Mouse (Mus musculus): ENCODE data around the gene Gm13694. TPM values are rescaled to one million over a fixed set of nuclear protein-coding genes. Genes with fewer than 3 reads are reported as not detected.

Gene Gm13694
- polyA plus RNA-seq, 1 experiment from 2014 or later: not detected

DNA sequence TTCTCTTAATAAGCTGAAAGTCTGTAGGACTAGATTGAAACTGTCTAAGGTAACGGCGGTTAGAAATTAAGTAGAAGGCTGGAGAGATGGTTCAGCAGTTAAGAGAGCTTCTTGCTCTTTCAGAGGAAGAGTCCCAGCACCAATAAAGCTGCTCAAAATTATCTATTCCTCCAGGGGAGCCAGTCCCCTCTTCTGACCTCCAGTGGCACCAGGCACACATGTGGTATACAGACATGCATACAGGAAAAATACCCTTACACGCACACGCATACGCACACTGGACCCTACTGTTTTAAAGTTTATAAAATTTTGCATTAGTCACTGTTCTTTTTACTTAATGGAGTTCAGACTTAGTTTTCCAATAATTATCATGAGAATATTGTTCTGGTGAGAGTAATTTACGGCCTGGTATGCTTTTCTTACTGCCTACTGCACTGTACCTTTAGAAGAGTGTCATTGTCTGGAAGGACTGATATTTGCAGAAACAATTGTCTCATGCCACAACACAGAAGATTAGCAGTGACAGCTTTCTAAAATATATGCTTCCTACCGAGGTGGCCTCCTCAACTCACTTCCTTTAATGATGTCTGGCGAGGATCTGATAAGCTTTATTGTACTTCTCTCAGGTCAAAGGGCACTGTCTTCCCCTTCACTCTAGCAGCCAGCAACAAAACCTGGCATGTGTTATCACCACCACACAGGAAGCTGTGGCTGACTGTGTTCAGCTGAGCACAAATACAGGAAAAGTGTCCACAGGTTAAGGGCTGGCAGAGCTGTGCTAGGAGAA lies 41.0 kb downstream of the Gm13694 start:
- Histone ChIP-seq H3K27ac (ENCODE audit: low read depth, low read length) (no peak overlapping the region), H3K4me2 (ENCODE audit: low read depth, low read length, severe bottlenecking) (no peak overlapping the region), H3K9ac (ENCODE audit: low read length) (no peak overlapping the region), H3K27me3 (ENCODE audit: control insufficient read depth, insufficient read depth, low read length) (no peaks in the 10 kb centered on the region), H3K4me3 (ENCODE audit: low read depth, low read length) (no peak overlapping the region), H3K36me3 (ENCODE audit: control insufficient read depth, insufficient read depth, low read length) (no peaks in the 10 kb centered on the region), H3K4me1 (replicated peaks; ENCODE audit: control insufficient read depth, insufficient read depth, low read length) (no peaks in the 10 kb centered on the region), H3K9me3 (ENCODE audit: control insufficient read depth, low read length) (no peaks in the 10 kb centered on the region)
- DNase-seq (ENCODE audit: low spot score) (no peak), ATAC-seq (replicated peaks; ENCODE audit: low FRiP score) (no peak)
- WGBS: 81% methylated on average over 8 of the region's 8 CpGs

DNA sequence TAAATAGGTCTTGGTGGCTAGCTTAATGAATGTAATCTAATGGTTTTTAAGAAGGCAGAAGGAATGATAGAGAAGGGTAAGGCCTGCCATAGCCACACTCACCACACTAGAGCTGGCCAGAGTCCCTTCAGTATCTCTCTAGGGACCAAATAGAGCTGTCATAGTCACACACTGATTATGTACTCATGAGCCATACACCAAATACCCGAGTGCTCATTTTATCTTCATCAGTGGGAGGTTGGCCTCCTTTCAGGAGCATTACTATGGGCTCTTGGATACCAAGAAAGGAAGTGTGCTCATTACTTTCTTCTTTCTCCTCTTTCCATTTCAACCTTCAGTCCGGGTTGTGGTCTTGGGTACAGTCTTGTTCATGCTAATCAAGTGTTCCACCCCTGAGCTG lies 43.2 kb downstream of the Gm13694 start:
- ATAC-seq (replicated peaks; ENCODE audit: low FRiP score): no peak
- H3K4me3 ChIP-seq (ENCODE audit: low read depth, low read length): no peak overlapping the region

DNA sequence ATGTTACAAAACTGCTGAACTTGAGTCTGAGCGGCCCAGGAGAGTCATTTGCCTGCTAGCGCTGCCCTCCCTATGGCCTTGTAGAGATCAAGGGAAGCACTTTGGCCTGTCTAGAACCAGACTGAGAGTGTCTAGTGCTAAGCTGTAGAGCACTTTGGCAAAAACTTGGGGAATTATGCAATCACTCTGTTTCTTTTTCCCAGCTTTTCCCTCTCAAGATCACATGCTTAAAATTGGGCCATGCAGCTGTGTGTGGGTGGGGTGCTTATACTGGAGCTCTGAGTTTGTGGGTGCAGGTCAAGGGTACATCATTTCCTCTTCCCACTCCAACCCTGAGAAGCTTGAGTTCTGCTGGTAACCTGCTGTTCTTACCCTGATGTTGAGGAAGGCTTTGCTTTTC lies 44.2 kb downstream of the Gm13694 start:
- no peak overlapping the region for H3K27ac ChIP-seq (ENCODE audit: low read depth, low read length)
- WGBS: 91% methylated on average over 2 of the region's 2 CpGs
- no peaks in the 10 kb centered on the region for H3K4me1 ChIP-seq (replicated peaks; ENCODE audit: control insufficient read depth, insufficient read depth, low read length)
- DNase-seq (ENCODE audit: low spot score) (no peak), ATAC-seq (replicated peaks; ENCODE audit: low FRiP score) (no peak)
- no peak overlapping the region for H3K4me2 ChIP-seq (ENCODE audit: low read depth, low read length, severe bottlenecking)
- no peaks in the 10 kb centered on the region for H3K27me3 ChIP-seq (ENCODE audit: control insufficient read depth, insufficient read depth, low read length)
- no peak overlapping the region for H3K4me3 ChIP-seq (ENCODE audit: low read depth, low read length)
- no peaks in the 10 kb centered on the region for H3K9me3 ChIP-seq (ENCODE audit: control insufficient read depth, low read length)
- H3K36me3 ChIP-seq (ENCODE audit: control insufficient read depth, insufficient read depth, low read length): no peaks in the 10 kb centered on the region
- no peak overlapping the region for H3K9ac ChIP-seq (ENCODE audit: low read length)

More for the DNA sequence above, 43.2 kb downstream of the Gm13694 start:
- Histone ChIP-seq H3K27me3 (ENCODE audit: control insufficient read depth, insufficient read depth, low read length) (no peaks in the 10 kb centered on the region), H3K4me1 (replicated peaks; ENCODE audit: control insufficient read depth, insufficient read depth, low read length) (no peaks in the 10 kb centered on the region), H3K27ac (ENCODE audit: low read depth, low read length) (no peak overlapping the region), H3K9me3 (ENCODE audit: control insufficient read depth, low read length) (no peaks in the 10 kb centered on the region), H3K36me3 (ENCODE audit: control insufficient read depth, insufficient read depth, low read length) (no peaks in the 10 kb centered on the region), H3K9ac (ENCODE audit: low read length) (no peak overlapping the region), H3K4me2 (ENCODE audit: low read depth, low read length, severe bottlenecking) (no peak overlapping the region)
- WGBS: 87% methylated on average over 2 of the region's 2 CpGs
- DNase-seq (ENCODE audit: low spot score): no peak

GRCm38 (mm10) chr2:84023319-84023718 lies 44.6 kb downstream of the Gm13694 start:
- H3K4me2 ChIP-seq (ENCODE audit: low read depth, low read length, severe bottlenecking): no peak overlapping the region
- no peak overlapping the region for H3K27ac ChIP-seq (ENCODE audit: low read depth, low read length)
- no peak overlapping the region for H3K4me3 ChIP-seq (ENCODE audit: low read depth, low read length)
- DNase-seq (ENCODE audit: low spot score) (no peak), ATAC-seq (replicated peaks; ENCODE audit: low FRiP score) (no peak)
- H3K27me3 ChIP-seq (ENCODE audit: control insufficient read depth, insufficient read depth, low read length): no peaks in the 10 kb centered on the region
- H3K9me3 ChIP-seq (ENCODE audit: control insufficient read depth, low read length): no peaks in the 10 kb centered on the region
- no peaks in the 10 kb centered on the region for H3K36me3 ChIP-seq (ENCODE audit: control insufficient read depth, insufficient read depth, low read length)
- no peak overlapping the region for H3K9ac ChIP-seq (ENCODE audit: low read length)
- WGBS: 91% methylated on average over 2 of the region's 2 CpGs
- H3K4me1 ChIP-seq (replicated peaks; ENCODE audit: control insufficient read depth, insufficient read depth, low read length): no peaks in the 10 kb centered on the region

DNA sequence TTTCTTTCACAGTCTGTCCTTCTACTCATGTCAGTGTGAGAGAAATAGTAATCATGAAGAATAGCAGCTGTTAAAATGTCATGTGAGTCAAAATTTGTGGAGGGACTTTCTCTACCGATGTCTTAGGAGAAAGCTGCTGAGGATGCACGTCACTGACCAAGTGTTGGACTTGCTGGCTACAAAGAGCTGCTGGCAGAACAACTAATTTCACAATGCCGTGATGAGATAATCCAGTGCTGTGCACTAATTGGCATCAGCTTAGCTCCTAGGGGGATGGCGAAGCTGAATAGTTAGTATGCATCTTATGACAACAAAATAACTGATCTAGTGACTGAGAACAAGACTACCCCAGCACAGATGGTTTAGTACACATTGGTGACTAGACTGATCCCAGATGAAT lies 46.5 kb downstream of the Gm13694 start:
- H3K9me3 ChIP-seq (ENCODE audit: control insufficient read depth, low read length): no peaks in the 10 kb centered on the region
- 24% methylated on average over 4 of the region's 4 CpGs for WGBS
- no peak for DNase-seq (ENCODE audit: low spot score)
- no peak overlapping the region for H3K4me3 ChIP-seq (ENCODE audit: low read depth, low read length)
- no peak overlapping the region for H3K9ac ChIP-seq (ENCODE audit: low read length)
- H3K4me1 ChIP-seq (replicated peaks; ENCODE audit: control insufficient read depth, insufficient read depth, low read length): no peaks in the 10 kb centered on the region
- ATAC-seq (replicated peaks; ENCODE audit: low FRiP score): peak; percentile 66
- H3K27me3 ChIP-seq (ENCODE audit: control insufficient read depth, insufficient read depth, low read length): no peaks in the 10 kb centered on the region
- H3K4me2 ChIP-seq (ENCODE audit: low read depth, low read length, severe bottlenecking): no peak overlapping the region
- H3K27ac ChIP-seq (ENCODE audit: low read depth, low read length): no peak overlapping the region
- H3K36me3 ChIP-seq (ENCODE audit: control insufficient read depth, insufficient read depth, low read length): no peaks in the 10 kb centered on the region

Other genes starting within 250 kb of the Gm13694 start
- gene Fam171b, start 166.3 kb upstream of the Gm13694 start, polyA plus RNA-seq (2014; fragmentation: Nextera tagmentation; extraction: Ambion mirVana): 56.6 and 58.9 TPM in 2 replicates
- not detected in 2 replicates for gene Zswim2, start 37.7 kb upstream of the Gm13694 start, polyA plus RNA-seq (2014; fragmentation: Nextera tagmentation; extraction: Ambion mirVana)
- not detected in 2 replicates for gene Gm13698, start 23.2 kb upstream of the Gm13694 start, polyA plus RNA-seq (2014; fragmentation: Nextera tagmentation; extraction: Ambion mirVana)
- not detected in 2 replicates for gene Gm13693, start 17.4 kb upstream of the Gm13694 start, polyA plus RNA-seq (2014; fragmentation: Nextera tagmentation; extraction: Ambion mirVana)
- not detected in 2 replicates for gene Gm13695, start 11.6 kb upstream of the Gm13694 start, polyA plus RNA-seq (2014; fragmentation: Nextera tagmentation; extraction: Ambion mirVana)
- gene Gm13696, start 5.8 kb upstream of the Gm13694 start, polyA plus RNA-seq (2014; fragmentation: Nextera tagmentation; extraction: Ambion mirVana): not detected in 2 replicates
- not detected in 2 replicates for gene Gm13697, start 5.8 kb downstream of the Gm13694 start, polyA plus RNA-seq (2014; fragmentation: Nextera tagmentation; extraction: Ambion mirVana)
- gene Gm13691, start 11.6 kb downstream of the Gm13694 start, polyA plus RNA-seq (2014; fragmentation: Nextera tagmentation; extraction: Ambion mirVana): not detected in 2 replicates